Mouse (Mus musculus) midbrain, embryonic 15.5 days (tissue): ENCODE measurements around the gene Ttc7b. TPM values are rescaled to one million over a fixed set of nuclear protein-coding genes. Genes with fewer than 3 reads are reported as not detected.
A peak's percentile ranks its signal among the peaks of the same experiment; 100 is the strongest.

ENCODE experiments used
- ATAC-seq: fragments of 200-750 bp; cut with Nextera tagmentation; replicated peaks from 2 replicates; pipeline ENCODE4 v1.8.0; 2017; ENCODE audit warnings: moderate TSS enrichment
- H3K27ac ChIP-seq: fragments of 300-500 bp; sonication (generic); 2 replicates; pipeline ENCODE4 v1.5.1; 2015; ENCODE audit warnings: mild to moderate bottlenecking, inconsistent platforms
- H3K27me3 ChIP-seq: fragments of 300-500 bp; sonication (generic); replicated peaks from 2 replicates; pipeline ENCODE4 v1.6.1; 2015; ENCODE audit warnings: inconsistent platforms
- H3K36me3 ChIP-seq: fragments of 300-500 bp; sonication (generic); replicated peaks from 2 replicates; pipeline ENCODE4 v1.6.1; 2015; ENCODE audit warnings: inconsistent platforms
- H3K4me1 ChIP-seq: fragments of 300-500 bp; sonication (generic); 2 replicates; pipeline ENCODE4 v1.6.1; 2015; ENCODE audit warnings: inconsistent platforms
- H3K4me2 ChIP-seq: fragments of 300-500 bp; sonication (generic); 2 replicates; pipeline ENCODE4 v1.6.1; 2015; ENCODE audit warnings: inconsistent platforms, mild to moderate bottlenecking, moderate library complexity
- H3K4me3 ChIP-seq: fragments of 300-500 bp; sonication (generic); 2 replicates; pipeline ENCODE4 v1.5.1; 2015; ENCODE audit warnings: mild to moderate bottlenecking, inconsistent platforms
- H3K9ac ChIP-seq: fragments of 300-500 bp; sonication (generic); 2 replicates; pipeline ENCODE4 v1.6.1; 2015; ENCODE audit warnings: mild to moderate bottlenecking, inconsistent platforms
- H3K9me3 ChIP-seq: fragments of 300-500 bp; sonication (generic); 2 replicates; pipeline ENCODE4 v1.6.1; 2016; ENCODE audit warnings: inconsistent platforms
- WGBS: fragments of 180-500 bp; shearing (Covaris S2); methylation state at CpG from one replicate; pipeline ENCODE4 v1.1.7; 2015; ENCODE audit warnings: mixed read lengths; 5-methylcytosine and 5-hydroxymethylcytosine counted together
- polyA plus RNA-seq: library from polyadenylated mRNA; unstranded; fragments of >200 nt; fragmentation: Nextera tagmentation; extraction: Ambion mirVana; gene quantifications from 2 replicates; pipeline ENCODE4 v1.2.1, GENCODE M21; 2015

The Ttc7b gene
- polyA plus RNA-seq, 1 experiment from 2014 or later: 9.7 TPM

DNA sequence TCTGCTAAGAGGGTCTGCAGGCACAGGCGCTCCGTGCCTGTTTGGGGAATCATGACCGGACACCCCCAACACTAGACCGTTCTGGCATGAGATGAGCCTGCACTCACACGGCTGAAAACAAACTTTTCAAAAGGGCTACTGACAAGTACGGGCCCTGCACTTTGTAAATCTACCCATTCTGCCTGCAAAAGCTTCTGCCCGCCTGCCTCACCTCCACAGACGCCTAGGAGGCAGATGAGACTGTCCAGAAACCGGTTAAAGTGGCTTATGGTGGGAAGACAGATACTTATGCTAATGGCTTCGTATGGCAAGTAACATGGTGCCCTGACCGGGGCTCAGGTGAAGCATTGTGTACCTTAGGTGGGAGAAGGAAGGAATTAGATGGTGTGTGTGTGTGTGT, 16.5 kb upstream of the Ttc7b start:
- WGBS: 88% methylated on average over 11 of the region's 11 CpGs
- ATAC-seq: no peak

DNA sequence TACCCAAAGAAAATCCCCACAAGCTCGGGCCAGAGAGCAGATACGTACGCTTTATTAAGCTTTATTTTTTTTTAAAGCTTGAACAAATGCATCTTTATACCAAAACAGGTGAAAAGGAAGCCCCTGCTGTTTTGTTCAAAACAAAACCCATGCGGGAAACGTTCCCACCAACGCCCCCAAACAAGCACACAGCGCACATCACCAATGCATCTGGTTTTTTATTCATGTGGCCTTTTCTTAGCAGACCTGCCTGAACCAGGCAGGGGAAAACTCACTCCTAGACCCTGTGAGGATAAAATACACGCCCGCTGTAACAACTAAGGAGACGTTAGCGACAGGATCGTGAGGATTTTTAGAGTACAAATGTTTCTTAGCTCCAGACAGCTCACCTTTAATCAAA, 14.4 kb upstream of the Ttc7b start:
- no peak overlapping the region for H3K9ac ChIP-seq
- no peaks in the 10 kb centered on the region for H3K27me3 ChIP-seq
- ATAC-seq: no peak
- no peak overlapping the region for H3K27ac ChIP-seq
- H3K4me1 ChIP-seq: 0 out of 2 replicates have a peak, but pooled peaks cover 3% of the 10 kb centered on the region
- H3K36me3 ChIP-seq: no peaks in the 10 kb centered on the region
- no peak overlapping the region for H3K4me3 ChIP-seq
- H3K4me2 ChIP-seq: no peak overlapping the region
- 58% methylated on average over 12 of the region's 12 CpGs for WGBS
- H3K9me3 ChIP-seq: no peaks in the 10 kb centered on the region

More for the DNA sequence above, 16.5 kb upstream of the Ttc7b start:
- no peaks in the 10 kb centered on the region for H3K36me3 ChIP-seq
- H3K4me1 ChIP-seq: 0 out of 2 replicates have a peak, but pooled peaks cover 3% of the 10 kb centered on the region
- H3K4me2 ChIP-seq: no peak overlapping the region
- no peaks in the 10 kb centered on the region for H3K27me3 ChIP-seq
- no peak overlapping the region for H3K9ac ChIP-seq
- H3K4me3 ChIP-seq: no peak overlapping the region
- no peak overlapping the region for H3K27ac ChIP-seq
- no peaks in the 10 kb centered on the region for H3K9me3 ChIP-seq

DNA sequence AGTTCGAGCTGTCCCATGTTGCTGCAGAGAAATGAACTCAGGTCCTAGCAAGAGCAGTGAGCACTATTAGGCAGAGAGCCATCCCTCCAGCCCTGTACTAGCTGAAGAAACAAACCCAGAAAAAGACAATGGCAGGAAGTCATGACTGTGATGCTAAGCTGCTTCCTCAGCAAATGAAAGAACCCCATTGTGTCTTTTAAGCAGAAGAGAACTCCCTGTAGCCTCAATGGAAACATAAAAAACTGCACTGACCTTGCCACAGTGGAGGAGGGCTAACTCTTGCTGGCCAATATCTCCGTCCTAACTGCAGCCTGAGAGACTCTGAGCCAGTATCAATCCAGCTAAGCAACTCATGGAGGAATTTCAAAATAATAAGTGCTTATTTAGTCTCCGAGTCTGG, 13.4 kb upstream of the Ttc7b start:
- Histone ChIP-seq H3K27me3 (no peaks in the 10 kb centered on the region), H3K4me3 (no peak overlapping the region), H3K9me3 (no peaks in the 10 kb centered on the region), H3K4me1 (0 out of 2 replicates have a peak, but pooled peaks cover 3% of the 10 kb centered on the region), H3K36me3 (no peaks in the 10 kb centered on the region), H3K9ac (no peak overlapping the region), H3K4me2 (no peak overlapping the region), H3K27ac (no peak overlapping the region)
- ATAC-seq: no peak
- WGBS: 42% methylated on average over 3 of the region's 3 CpGs

DNA sequence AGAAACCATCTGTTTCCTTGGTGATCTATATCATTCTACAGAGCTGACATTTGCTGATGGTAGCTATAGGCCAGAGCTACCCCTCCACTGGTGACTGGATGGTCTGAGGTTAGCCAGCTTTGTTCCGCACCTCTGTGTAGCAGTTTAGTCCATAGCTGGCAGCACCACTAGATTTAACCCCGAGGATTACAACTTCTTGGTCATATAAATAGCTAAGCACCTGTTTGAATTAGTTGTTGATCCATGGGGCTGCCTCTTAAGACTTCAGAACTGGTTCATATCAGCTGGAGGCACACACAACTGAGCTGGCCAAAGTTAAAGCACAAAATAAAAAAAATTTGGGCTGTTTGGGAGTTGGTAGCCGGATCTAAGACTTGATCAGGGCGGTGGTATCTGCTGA, 12.6 kb upstream of the Ttc7b start:
- H3K36me3 ChIP-seq: no peaks in the 10 kb centered on the region
- no peaks in the 10 kb centered on the region for H3K9me3 ChIP-seq
- no peak overlapping the region for H3K4me3 ChIP-seq
- ATAC-seq: no peak
- H3K4me1 ChIP-seq: 0 out of 2 replicates have a peak, but pooled peaks cover 4% of the 10 kb centered on the region
- H3K27me3 ChIP-seq: no peaks in the 10 kb centered on the region
- H3K4me2 ChIP-seq: no peak overlapping the region
- 81% methylated on average over 4 of the region's 4 CpGs for WGBS
- H3K27ac ChIP-seq: no peak overlapping the region
- no peak overlapping the region for H3K9ac ChIP-seq

DNA sequence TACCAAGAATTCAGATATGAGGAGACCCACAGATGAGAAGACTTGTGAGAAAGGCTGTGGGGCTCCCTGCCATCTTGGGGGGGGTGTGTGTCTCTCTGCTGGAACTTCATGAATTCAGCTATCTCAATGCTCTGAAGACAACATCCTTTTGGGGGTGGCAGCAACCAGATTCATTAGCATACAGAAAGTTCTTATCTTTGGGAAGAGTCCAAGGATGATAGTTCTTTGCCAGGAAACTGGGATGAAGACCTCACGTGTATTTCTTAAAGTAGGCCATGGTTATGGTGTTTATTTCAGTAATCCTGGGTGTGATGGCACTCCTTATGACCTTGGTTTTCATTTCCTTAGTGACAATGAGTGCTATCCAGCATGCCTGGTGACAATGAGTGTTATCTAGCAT, 11.1 kb upstream of the Ttc7b start:
- Histone ChIP-seq H3K9me3 (no peaks in the 10 kb centered on the region), H3K27ac (no peak overlapping the region), H3K4me1 (peaks cover 16% of the 10 kb centered on the region), H3K4me2 (no peak overlapping the region), H3K27me3 (no peaks in the 10 kb centered on the region), H3K36me3 (no peaks in the 10 kb centered on the region), H3K4me3 (no peak overlapping the region), H3K9ac (no peak overlapping the region)
- no peak for ATAC-seq
- 77% methylated on average over 1 of the region's 1 CpGs for WGBS

DNA sequence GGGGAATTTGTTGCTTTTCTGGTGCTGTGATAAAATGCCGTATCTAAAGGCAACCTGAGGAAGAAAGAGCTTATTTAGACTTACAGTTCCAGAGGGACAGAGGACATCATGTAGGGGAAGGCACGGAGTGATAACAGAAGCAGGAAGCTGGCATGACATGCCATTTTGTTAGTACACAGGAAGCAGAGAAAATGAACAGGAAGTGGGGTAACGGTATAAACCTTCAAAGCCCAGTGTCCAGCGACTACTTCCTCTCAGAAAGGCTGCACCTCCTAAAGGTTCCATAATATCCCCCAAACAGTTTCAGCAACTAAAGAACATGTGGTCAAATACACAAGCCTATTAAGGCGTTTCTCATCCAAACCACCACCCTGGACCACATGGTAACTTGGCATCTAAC, 10.2 kb upstream of the Ttc7b start:
- peaks cover 16% of the 10 kb centered on the region for H3K4me1 ChIP-seq
- WGBS: 91% methylated on average over 5 of the region's 5 CpGs
- no peak for ATAC-seq

DNA sequence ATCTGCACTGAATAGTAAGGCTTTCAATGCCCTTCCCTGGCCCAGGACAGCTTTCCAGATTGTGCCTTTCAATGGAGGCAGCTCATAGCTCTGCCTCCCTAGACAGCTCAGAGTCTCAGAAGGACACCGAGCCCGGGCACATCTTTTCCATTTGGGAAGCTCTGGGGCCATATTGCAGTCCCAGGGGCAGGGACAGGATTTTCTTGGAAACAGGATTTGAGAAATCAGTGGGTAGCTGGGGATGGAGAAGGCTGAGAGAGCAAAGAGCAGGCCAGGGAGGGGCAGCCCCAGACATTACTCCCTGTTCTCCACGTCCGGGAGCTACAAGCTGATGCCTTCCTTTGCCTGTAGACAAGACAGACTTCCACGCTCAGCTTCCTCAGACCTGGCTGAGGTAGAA, 9.0 kb upstream of the Ttc7b start:
- WGBS: 80% methylated on average over 5 of the region's 5 CpGs

More for the DNA sequence above, 10.2 kb upstream of the Ttc7b start:
- H3K27me3 ChIP-seq: no peaks in the 10 kb centered on the region
- no peak overlapping the region for H3K4me2 ChIP-seq
- H3K27ac ChIP-seq: no peak overlapping the region
- no peaks in the 10 kb centered on the region for H3K36me3 ChIP-seq
- no peaks in the 10 kb centered on the region for H3K9me3 ChIP-seq
- H3K4me3 ChIP-seq: no peak overlapping the region
- no peak overlapping the region for H3K9ac ChIP-seq

DNA sequence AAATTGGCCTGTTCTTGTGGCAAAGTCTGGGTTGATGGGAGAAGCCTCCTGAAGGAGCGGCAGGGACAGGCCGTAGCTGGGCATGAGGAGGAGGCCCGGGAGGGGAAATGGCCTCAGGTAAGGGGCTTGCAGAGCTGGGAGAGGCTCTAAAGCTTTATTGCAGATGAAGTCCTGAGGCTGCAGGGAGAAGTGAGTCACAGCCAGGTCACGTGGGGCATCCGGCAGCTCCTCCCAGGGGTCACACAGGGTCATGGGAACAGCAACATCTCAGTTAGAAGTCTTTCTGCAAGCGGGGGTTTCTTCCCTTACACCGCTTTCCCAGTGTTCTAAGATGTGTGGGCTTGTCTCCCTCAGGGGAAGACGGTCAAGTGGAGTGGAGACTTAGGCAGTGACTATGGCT, 8.5 kb upstream of the Ttc7b start:
- Histone ChIP-seq H3K27me3 (no peaks in the 10 kb centered on the region), H3K4me3 (no peak overlapping the region), H3K4me1 (peaks cover 14% of the 10 kb centered on the region), H3K9ac (no peak overlapping the region), H3K36me3 (no peaks in the 10 kb centered on the region), H3K9me3 (no peaks in the 10 kb centered on the region), H3K4me2 (no peak overlapping the region), H3K27ac (no peak overlapping the region)
- 33% methylated on average over 8 of the region's 8 CpGs for WGBS
- ATAC-seq: no peak

More for the DNA sequence above, 9.0 kb upstream of the Ttc7b start:
- ATAC-seq: no peak
- H3K36me3 ChIP-seq: no peaks in the 10 kb centered on the region
- no peak overlapping the region for H3K9ac ChIP-seq
- H3K4me1 ChIP-seq: peaks cover 16% of the 10 kb centered on the region
- no peak overlapping the region for H3K27ac ChIP-seq
- H3K4me3 ChIP-seq: no peak overlapping the region
- no peak overlapping the region for H3K4me2 ChIP-seq
- no peaks in the 10 kb centered on the region for H3K27me3 ChIP-seq
- no peaks in the 10 kb centered on the region for H3K9me3 ChIP-seq

DNA sequence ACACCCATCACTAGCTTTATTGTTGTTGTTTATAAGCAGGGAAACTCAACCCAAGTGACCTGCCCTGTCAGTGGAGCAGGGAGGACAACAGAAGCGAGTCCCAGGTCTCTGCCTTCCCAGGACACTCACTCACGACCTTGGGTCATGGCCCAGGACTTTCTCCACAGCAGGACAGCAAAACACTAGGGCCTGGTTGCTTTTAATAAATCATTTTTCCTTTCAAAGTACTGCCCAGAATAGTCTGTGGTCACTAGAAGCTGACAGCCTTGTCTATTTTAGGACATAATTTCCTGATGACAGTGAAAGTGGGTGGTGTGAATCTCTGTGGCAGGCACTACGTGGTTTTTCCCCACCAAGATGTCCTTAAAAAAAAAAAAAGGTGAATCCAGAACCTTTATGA, 7.6 kb upstream of the Ttc7b start:
- peak; percentile 24 for ATAC-seq
- Histone ChIP-seq H3K27me3 (no peaks in the 10 kb centered on the region), H3K9ac (no peak overlapping the region), H3K36me3 (no peaks in the 10 kb centered on the region), H3K4me3 (no peak overlapping the region), H3K9me3 (no peaks in the 10 kb centered on the region), H3K4me1 (peaks cover 14% of the 10 kb centered on the region), H3K4me2 (peak overlapping the region; percentile 53), H3K27ac (peak overlapping the region; percentile 23; the same call in 1 of the 2 replicates)
- 68% methylated on average over 3 of the region's 3 CpGs for WGBS

DNA sequence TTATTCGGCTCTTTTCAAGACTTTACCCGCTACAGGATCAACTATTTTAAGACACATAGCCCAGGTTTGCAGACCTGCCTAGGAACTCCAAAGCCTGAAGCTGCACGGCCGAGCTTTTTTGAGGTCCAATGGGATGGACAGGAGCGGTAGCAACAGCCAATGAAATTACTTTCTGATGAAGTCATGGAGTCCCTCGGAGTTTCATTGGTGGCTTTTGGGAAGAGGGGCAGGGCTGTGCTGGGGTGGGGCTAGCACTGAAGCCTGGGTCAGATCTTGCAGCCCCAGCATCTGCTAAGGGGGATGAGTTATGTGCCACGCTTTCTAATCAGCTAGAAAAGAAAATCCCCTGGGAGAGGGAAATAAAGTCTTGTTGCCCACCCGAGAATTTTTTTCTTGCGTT, 7.1 kb upstream of the Ttc7b start:
- peak; percentile 99 for ATAC-seq
- Histone ChIP-seq H3K9ac (peak overlapping the region; percentile 29), H3K4me2 (peak overlapping the region; percentile 53), H3K27me3 (no peaks in the 10 kb centered on the region), H3K36me3 (no peaks in the 10 kb centered on the region), H3K4me1 (peaks cover 14% of the 10 kb centered on the region), H3K9me3 (no peaks in the 10 kb centered on the region), H3K27ac (peak overlapping the region; percentile 26; the same call in 1 of the 2 replicates), H3K4me3 (peak overlapping the region; percentile 25)
- WGBS: 7% methylated on average over 9 of the region's 9 CpGs

DNA sequence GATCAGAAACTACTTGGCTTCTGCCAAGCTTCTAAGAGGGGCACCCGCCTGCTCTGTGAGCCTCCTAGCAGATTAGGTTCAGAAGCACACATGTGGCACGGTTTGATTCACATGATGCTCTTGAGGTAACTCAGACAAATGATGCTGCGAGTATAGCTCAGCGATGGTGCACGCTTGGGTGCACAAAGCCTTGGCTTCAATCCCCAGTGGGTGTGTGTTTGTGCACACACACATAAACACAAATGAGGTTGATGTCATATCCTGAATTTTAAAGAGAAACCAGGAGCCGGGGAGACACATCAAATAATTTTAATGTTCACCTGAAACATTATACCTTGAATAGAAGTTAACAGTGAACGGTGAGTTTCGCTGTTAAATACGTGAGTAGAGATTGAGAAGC, 6.6 kb upstream of the Ttc7b start:
- ATAC-seq: peak; percentile 19; the same call in 1 of the 2 replicates
- 51% methylated on average over 9 of the region's 9 CpGs for WGBS
- H3K36me3 ChIP-seq: no peaks in the 10 kb centered on the region
- peak overlapping the region; percentile 25 for H3K4me3 ChIP-seq
- H3K27me3 ChIP-seq: no peaks in the 10 kb centered on the region
- no peaks in the 10 kb centered on the region for H3K9me3 ChIP-seq
- H3K27ac ChIP-seq: 0 out of 2 replicates have a peak overlapping the region, but pooled peaks have one; percentile 26
- peak overlapping the region; percentile 53 for H3K4me2 ChIP-seq
- H3K9ac ChIP-seq: peak overlapping the region; percentile 29
- peaks cover 14% of the 10 kb centered on the region for H3K4me1 ChIP-seq

DNA sequence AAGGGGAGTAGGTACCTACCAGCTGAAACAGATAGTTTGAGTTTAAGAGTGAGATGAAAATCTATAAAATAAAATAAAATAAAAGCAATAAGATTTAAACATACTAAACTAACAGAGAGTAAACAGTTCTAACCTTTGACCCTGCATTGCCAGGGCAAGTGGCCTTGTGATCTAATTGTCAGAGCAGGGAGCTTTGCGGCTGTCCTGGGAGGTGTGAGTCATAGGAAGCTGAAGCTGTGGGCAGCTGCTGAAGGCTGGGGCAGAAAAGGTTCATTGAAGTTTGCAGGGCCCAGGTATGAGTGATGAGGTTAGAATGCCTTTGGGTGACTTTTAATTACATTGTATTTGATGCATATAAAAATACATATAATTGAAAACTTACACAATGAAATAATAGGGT, 5.3 kb upstream of the Ttc7b start:
- no peak for ATAC-seq
- no peaks in the 10 kb centered on the region for H3K9me3 ChIP-seq
- WGBS: 76% methylated on average over 1 of the region's 1 CpGs
- no peaks in the 10 kb centered on the region for H3K36me3 ChIP-seq
- no peak overlapping the region for H3K4me3 ChIP-seq
- H3K4me1 ChIP-seq: peaks cover 16% of the 10 kb centered on the region
- H3K9ac ChIP-seq: no peak overlapping the region
- no peaks in the 10 kb centered on the region for H3K27me3 ChIP-seq
- H3K27ac ChIP-seq: no peak overlapping the region
- H3K4me2 ChIP-seq: no peak overlapping the region

DNA sequence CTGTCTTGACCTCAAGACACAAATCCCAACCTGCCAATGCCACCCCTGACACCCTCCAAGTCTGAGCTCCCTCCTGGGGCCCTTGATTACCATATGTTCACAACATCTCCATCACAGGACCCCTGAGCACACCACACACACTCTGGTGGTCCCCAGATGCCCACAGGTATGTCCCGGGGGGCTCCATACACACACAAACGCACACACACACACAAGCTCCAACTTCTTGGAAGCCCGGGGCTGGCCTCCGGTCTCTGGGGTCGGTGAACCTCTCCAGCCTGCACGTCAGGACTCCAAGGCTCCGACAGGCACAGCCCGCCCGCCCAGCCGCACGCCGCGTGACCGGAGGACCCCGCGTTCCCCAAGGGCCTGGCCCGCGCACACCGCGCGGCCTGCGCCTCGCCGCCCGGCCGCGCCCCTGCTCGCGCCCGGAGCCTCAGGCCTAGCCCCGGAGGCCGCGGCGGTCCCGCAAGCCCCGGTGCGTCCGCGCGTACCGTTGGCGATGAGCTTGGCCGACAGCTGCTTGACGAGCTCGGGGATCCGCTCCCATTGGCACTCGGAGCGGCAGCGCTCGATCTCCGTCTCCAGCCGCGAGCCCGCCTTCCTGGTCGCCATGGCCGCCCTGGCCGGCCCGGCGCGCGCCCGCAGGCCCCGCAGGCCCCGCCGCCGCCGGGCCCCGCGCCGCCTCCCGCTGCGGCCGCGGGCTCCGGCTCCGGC, 391 bp downstream of the Ttc7b start:
- H3K27ac ChIP-seq: peak overlapping the region; percentile 88
- peak; percentile 70 for ATAC-seq
- WGBS: 1% methylated on average over 71 of the region's 76 CpGs
- H3K4me1 ChIP-seq: peaks cover 26% of the 10 kb centered on the region
- H3K4me2 ChIP-seq: peak overlapping the region; percentile 86
- H3K9ac ChIP-seq: peak overlapping the region; percentile 99
- no peaks in the 10 kb centered on the region for H3K9me3 ChIP-seq
- peak overlapping the region; percentile 97 for H3K4me3 ChIP-seq
- no peaks in the 10 kb centered on the region; the same call in 1 of the 2 replicates for H3K36me3 ChIP-seq
- H3K27me3 ChIP-seq: no peaks in the 10 kb centered on the region
